ENCODE assay signal across 14 mouse cellular contexts in the genomic region with DNA sequence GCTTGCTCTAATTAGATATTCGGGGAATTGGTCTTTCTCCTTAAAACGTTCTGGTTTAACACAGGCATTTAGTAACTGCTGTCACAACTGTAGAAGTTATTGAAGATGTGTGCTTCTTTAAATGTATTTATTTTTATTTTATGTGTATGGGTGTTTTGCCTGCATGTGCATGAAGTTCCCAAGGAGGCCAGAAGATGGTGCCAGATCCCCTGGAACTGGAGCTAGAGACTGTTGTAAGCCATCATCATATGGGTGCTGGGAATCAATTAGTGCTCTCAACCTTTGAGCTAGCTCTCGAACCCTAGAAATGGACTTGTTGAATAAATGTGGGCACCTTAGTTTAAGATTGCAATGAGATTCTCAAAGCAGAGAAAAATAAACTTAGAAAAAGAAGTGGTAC. TPM values are rescaled to one million over a fixed set of nuclear protein-coding genes. Genes with fewer than 3 reads are reported as not detected.
A peak's percentile ranks its signal among the peaks of the same experiment; 100 is the strongest.
DNase-seq lines count a peak whose midpoint lies in the region; ATAC-seq and TF ChIP-seq lines count a peak whose summit lies in the region.
"Had no signal": no experiment of that assay in that cellular context is flagged by ENCODE, and none has a peak within 500 bp of the region (broad histone marks: within the 10 kb centered on the region; RNA-seq: fewer than 3 reads in every experiment).

No protein-coding gene starts in this region.

- H3K27me3 ChIP-seq in kidney, postnatal 0 days (ENCODE audit: insufficient read depth, low read length), result no peaks in the 10 kb centered on the region
- H3K27me3 ChIP-seq in kidney, embryonic 14.5 days (ENCODE audit: control insufficient read depth, insufficient read depth, low read length), result no peaks in the 10 kb centered on the region
- H3K27me3 ChIP-seq: kidney, embryonic 15.5 days had no signal

- no peaks in the 10 kb centered on the region for H3K36me3 ChIP-seq in kidney, postnatal 0 days (ENCODE audit: insufficient read depth, low read length)
- H3K36me3 ChIP-seq in kidney, embryonic 14.5 days (ENCODE audit: control insufficient read depth, insufficient read depth, low read length), result no peaks in the 10 kb centered on the region
- H3K36me3 ChIP-seq: kidney, embryonic 15.5 days had no signal

- H3K4me1 ChIP-seq in kidney, postnatal 0 days (replicated peaks; ENCODE audit: insufficient read depth, low read length), result no peaks in the 10 kb centered on the region
- H3K4me1 ChIP-seq in kidney, embryonic 14.5 days (ENCODE audit: control insufficient read depth, insufficient read depth, low read length), result 0 out of 2 replicates have a peak, but pooled peaks cover 5% of the 10 kb centered on the region

- H3K9me3 ChIP-seq in kidney, postnatal 0 days (replicated peaks; ENCODE audit: low read length), result no peaks in the 10 kb centered on the region
- H3K9me3 ChIP-seq in kidney, embryonic 14.5 days (ENCODE audit: control insufficient read depth, low read length), result peaks cover 3% of the 10 kb centered on the region; the same call in 1 of the 2 replicates

- no peak overlapping the region for H3K27ac ChIP-seq in kidney, postnatal 0 days
- no peak overlapping the region for H3K27ac ChIP-seq in kidney, embryonic 14.5 days (ENCODE audit: low read depth, low read length)
- H3K27ac ChIP-seq: hindbrain, embryonic 14.5 days; kidney, embryonic 15.5 days had no signal

- WGBS in kidney, postnatal 0 days, result 73% methylated on average over 3 of the region's 3 CpGs
- 77% methylated on average over 3 of the region's 3 CpGs for WGBS in kidney, embryonic 14.5 days

- peak; percentile 38; the same call in 1 of the 2 replicates for TF ChIP-seq CTCF in kidney, postnatal 0 days (IDR thresholded peaks at IDR 0.05; ENCODE audit: low read depth)

- H3K9ac ChIP-seq in kidney, postnatal 0 days (ENCODE audit: low read depth, low read length), result no peak overlapping the region
- no peak overlapping the region for H3K9ac ChIP-seq in kidney, embryonic 14.5 days (ENCODE audit: low read depth, low read length)
- H3K9ac ChIP-seq: hindbrain, embryonic 14.5 days; kidney, embryonic 15.5 days had no signal

- no peak overlapping the region for H3K4me3 ChIP-seq in kidney, postnatal 0 days (replicated peaks; ENCODE audit: low read depth, low read length)
- H3K4me3 ChIP-seq in kidney, embryonic 14.5 days (ENCODE audit: low read length), result no peak overlapping the region
- H3K4me3 ChIP-seq: kidney, embryonic 15.5 days; myocyte had no signal

- no peak overlapping the region for H3K4me2 ChIP-seq in kidney, postnatal 0 days (ENCODE audit: low read length)
- H3K4me2 ChIP-seq in kidney, embryonic 14.5 days (replicated peaks; ENCODE audit: low read depth, low read length), result no peak overlapping the region
- H3K4me2 ChIP-seq: heart, embryonic 11.5 days; hindbrain, embryonic 14.5 days; kidney, embryonic 15.5 days had no signal

- ATAC-seq in CD4-positive, CD25-positive, alpha-beta regulatory T cell, adult 4 months, result no peak
- no peak for ATAC-seq in kidney, postnatal 0 days (replicated peaks; ENCODE audit: low FRiP score, low read depth)
- no peak for ATAC-seq in kidney, embryonic 14.5 days (ENCODE audit: low FRiP score, low TSS enrichment)

- peak; percentile 23 for DNase-seq in CD4-positive, CD25-positive, alpha-beta regulatory T cell, adult 2 months (ENCODE audit: low read depth, low spot score)
- DNase-seq in kidney, postnatal 0 days (ENCODE audit: low spot score), result no peak
- peak; percentile 38 for DNase-seq in thymus, postnatal 4 days
- no peak for DNase-seq in thymus, postnatal 10 days (ENCODE audit: low spot score in 2 of 2)
- no peak for DNase-seq in c-Kit-positive CD71-positive TER-119-positive erythroid progenitor cells, embryonic 14.5 days (ENCODE audit: low spot score)
- DNase-seq in right cerebral cortex, adult 2 months (ENCODE audit: low spot score in 2 of 2), result no peak
- DNase-seq: cerebellum, adult 2 months; left cerebral cortex, postnatal 4 days had no signal

RNA-seq across cellular contexts. Expression of gene Fam126a, which starts 27.1 kb away (rescaled TPM):
- 1 to 10 TPM; 8.7 TPM for polyA plus RNA-seq in CD4-positive, CD25-positive, alpha-beta regulatory T cell, adult 4 months (2017; shearing (Covaris generic))
- polyA plus RNA-seq in kidney, postnatal 0 days (2015; fragmentation: Nextera tagmentation; extraction: Ambion mirVana), result 10.7 and 11.1 TPM in 2 replicates
- polyA plus RNA-seq in kidney, embryonic 14.5 days (2014; fragmentation: Nextera tagmentation; extraction: Ambion mirVana), result 10.1 and 26.8 TPM in 2 replicates

RNA-seq across cellular contexts. Expression of gene Klhl7, which starts 42.8 kb away (rescaled TPM):
- polyA plus RNA-seq in CD4-positive, CD25-positive, alpha-beta regulatory T cell, adult 4 months (2017; shearing (Covaris generic)), result 10 to 100 TPM; 11.9 to 12.8 TPM
- polyA plus RNA-seq in kidney, postnatal 0 days (2015; fragmentation: Nextera tagmentation; extraction: Ambion mirVana), result 36.8 and 42.4 TPM in 2 replicates
- 30.3 and 46.4 TPM in 2 replicates for polyA plus RNA-seq in kidney, embryonic 14.5 days (2014; fragmentation: Nextera tagmentation; extraction: Ambion mirVana)

Comparison
In these comparisons a context has a peak if more than half of its experiments do, and no peak if none do; other contexts are left out.
1. DNase-seq: peak in CD4-positive, CD25-positive, alpha-beta regulatory T cell, adult 2 months (single experiment) and thymus, postnatal 4 days (single experiment); none in kidney, postnatal 0 days (single experiment), thymus, postnatal 10 days (0 of 2), c-Kit-positive CD71-positive TER-119-positive erythroid progenitor cells, embryonic 14.5 days (single experiment) and right cerebral cortex, adult 2 months (0 of 2).